Mouse (Mus musculus): ENCODE data around the gene Olfr680-ps1.
"Not testable (repeated sequence)": the region's sequence is repeated elsewhere in the genome, so short reads cannot be mapped to it uniquely, and the experiment has no call there.

Gene Olfr680-ps1

GRCm38 (mm10) chr7:105092717-105093116 is at the start of gene Olfr680-ps1:
Olfr680-ps1 (minus strand) TSS chr7:105092817.
- DNase-seq (ENCODE audit: inconsistent ontology term): not testable (repeated sequence)

DNA sequence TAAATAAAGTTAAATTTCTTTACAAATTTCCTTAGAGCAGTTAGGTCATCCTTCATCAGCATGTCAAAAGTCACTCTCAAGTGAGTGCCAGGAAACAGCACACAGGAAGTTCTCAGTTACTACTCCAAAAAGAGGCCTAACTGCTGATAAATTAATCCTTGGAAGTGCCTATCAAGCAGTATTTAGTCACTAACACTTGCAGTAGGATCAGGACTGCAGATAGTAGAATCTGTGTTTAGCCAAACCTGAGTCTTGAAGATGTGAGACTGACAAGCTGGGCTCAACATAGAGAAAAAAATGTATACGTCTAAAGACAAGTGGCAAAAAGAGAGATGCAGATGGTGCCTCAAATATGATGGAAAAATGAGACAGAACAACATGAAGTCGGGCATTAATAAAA is 48.7 kb upstream of the Olfr680-ps1 start:
- no peak for DNase-seq (ENCODE audit: inconsistent ontology term)

DNA sequence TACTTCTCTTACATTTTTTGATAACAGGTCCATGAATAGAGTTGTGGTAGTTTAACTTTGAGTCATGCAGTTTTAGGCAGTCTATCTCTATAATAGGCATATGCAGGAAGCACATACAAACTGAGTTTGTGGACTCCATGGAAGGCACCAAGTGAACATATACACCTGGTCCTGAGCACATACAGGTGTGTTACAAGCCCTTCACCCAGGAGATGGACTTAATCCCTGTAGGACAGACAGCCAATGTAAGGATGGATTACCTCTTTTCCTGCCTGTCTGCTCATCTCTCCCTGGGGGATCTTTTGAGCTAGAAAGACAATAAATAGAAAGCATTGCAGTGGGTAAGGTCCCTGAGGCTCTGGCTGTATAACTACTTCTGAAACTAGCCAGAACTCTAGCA is 23.9 kb upstream of the Olfr680-ps1 start, which contains the start of gene Olfr681:
Gene Olfr681, plus strand, starts transcription at position 301 of the 400 bp plus-strand sequence.
- no peak for DNase-seq (ENCODE audit: inconsistent ontology term)

GRCm38 (mm10) chr7:105080905-105081304 is 11.7 kb downstream of the Olfr680-ps1 start, which contains the start of gene Olfr679:
Olfr679 (plus strand) TSS chr7:105081205.
- no peak for DNase-seq (ENCODE audit: inconsistent ontology term)

GRCm38 (mm10) chr7:105064175-105064574 is 28.4 kb downstream of the Olfr680-ps1 start, which contains the start of gene Olfr678:
Olfr678 (plus strand) TSS chr7:105064475.
- DNase-seq (ENCODE audit: inconsistent ontology term): no peak

GRCm38 (mm10) chr7:105058951-105059350 is 33.7 kb downstream of the Olfr680-ps1 start:
- DNase-seq (ENCODE audit: inconsistent ontology term): no peak
